Mouse (Mus musculus) heart, postnatal 0 days (tissue): ENCODE measurements at regions not wholly inside any gene's neighbourhood (a gene's known extent, or its start where the extent isn't known, plus 50 kb on each side); places are given as distances from the start of the nearest gene placed in this dataset.

Experiments used
- ATAC-seq: fragments of 200-750 bp; cut with Nextera tagmentation; 2 replicates; pipeline ENCODE4 v1.8.0; 2017; ENCODE audit warnings: low read depth, moderate number of reproducible peaks, moderate library complexity; ENCODE audit not compliant: insufficient read depth
- DNase-seq: peaks from one replicate; pipeline ENCODE4 v3.0.0-alpha.2; 2016; ENCODE audit warnings: low spot score
- H3K27ac ChIP-seq: fragments of 300-500 bp; sonication (generic); 2 replicates; pipeline ENCODE4 v1.5.1; 2014; ENCODE audit warnings: low read depth, mild to moderate bottlenecking
- H3K27me3 ChIP-seq: fragments of 300-500 bp; sonication (generic); 2 replicates; pipeline ENCODE4 v1.6.1; 2014; ENCODE audit warnings: low read length, mixed read lengths; ENCODE audit not compliant: control insufficient read depth, insufficient read depth
- H3K36me3 ChIP-seq: fragments of 300-500 bp; sonication (generic); replicated peaks from 2 replicates; pipeline ENCODE4 v1.6.1; 2014; ENCODE audit warnings: low read length, mixed read lengths; ENCODE audit not compliant: control insufficient read depth, insufficient read depth
- H3K4me1 ChIP-seq: fragments of 300-500 bp; sonication (generic); 2 replicates; pipeline ENCODE4 v1.6.1; 2014; ENCODE audit warnings: antibody characterized with exemption; ENCODE audit not compliant: control insufficient read depth, insufficient read depth
- H3K4me2 ChIP-seq: fragments of 300-500 bp; sonication (generic); 2 replicates; pipeline ENCODE4 v1.6.1; 2014; ENCODE audit warnings: low read depth, mild to moderate bottlenecking, low read length, moderate library complexity
- H3K4me3 ChIP-seq: fragments of 300-500 bp; sonication (generic); 2 replicates; pipeline ENCODE4 v1.5.1; 2014; ENCODE audit warnings: low read depth, low read length
- H3K9ac ChIP-seq: fragments of 300-500 bp; sonication (generic); replicated peaks from 2 replicates; pipeline ENCODE4 v1.6.1; 2014; ENCODE audit warnings: low read depth, low read length, mixed read lengths
- H3K9me3 ChIP-seq: fragments of 300-500 bp; sonication (generic); replicated peaks from 2 replicates; pipeline ENCODE4 v1.6.1; 2016; ENCODE audit warnings: low read length; ENCODE audit not compliant: control insufficient read depth
- CTCF ChIP-seq: IDR thresholded peaks from 2 replicates; pipeline ENCODE4 v1.5.1; 2016; ENCODE audit warnings: antibody characterized with exemption, control low read depth, low read depth
- EP300 ChIP-seq: IDR thresholded peaks from 2 replicates; pipeline ENCODE4 v1.6.1; 2016; ENCODE audit warnings: antibody characterized with exemption, low read depth
- WGBS: fragments of 180-500 bp; shearing (Covaris S2); extraction: QIAGEN DNeasy Blood & Tissue Kit; methylation state at CpG from one replicate; pipeline ENCODE4 v1.1.7; 2014; 5-methylcytosine and 5-hydroxymethylcytosine counted together

DNA sequence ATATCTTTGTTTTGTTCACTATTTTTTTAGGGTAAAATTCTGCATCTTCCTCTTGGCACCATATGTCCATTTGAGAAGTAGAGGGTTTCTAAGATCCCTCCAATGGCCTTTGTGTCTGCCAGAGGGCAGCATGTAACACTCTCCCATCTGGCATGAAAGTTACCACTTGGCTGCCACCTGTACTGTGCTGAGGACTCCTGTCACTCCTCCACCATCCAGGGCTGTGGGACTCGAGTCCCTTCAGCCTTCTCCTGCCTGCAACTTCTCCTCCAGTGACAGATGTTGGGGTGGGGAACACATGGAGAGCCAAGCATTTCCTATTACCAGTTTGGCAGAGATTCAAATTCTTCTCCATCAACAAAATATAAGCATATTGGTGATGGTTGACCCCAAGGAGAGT is 262.3 kb upstream of the Marcks start:
- Histone ChIP-seq H3K4me1 (peaks cover 5% of the 10 kb centered on the region), H3K27ac (no peak overlapping the region), H3K4me2 (no peak overlapping the region), H3K9ac (no peak overlapping the region), H3K4me3 (no peak overlapping the region), H3K27me3 (no peaks in the 10 kb centered on the region), H3K36me3 (no peaks in the 10 kb centered on the region), H3K9me3 (no peaks in the 10 kb centered on the region)
- no peak for DNase-seq
- no peak for TF ChIP-seq CTCF
- TF ChIP-seq EP300: no peak
- WGBS: 21% methylated on average over 1 of the region's 1 CpGs
- ATAC-seq: no peak

DNA sequence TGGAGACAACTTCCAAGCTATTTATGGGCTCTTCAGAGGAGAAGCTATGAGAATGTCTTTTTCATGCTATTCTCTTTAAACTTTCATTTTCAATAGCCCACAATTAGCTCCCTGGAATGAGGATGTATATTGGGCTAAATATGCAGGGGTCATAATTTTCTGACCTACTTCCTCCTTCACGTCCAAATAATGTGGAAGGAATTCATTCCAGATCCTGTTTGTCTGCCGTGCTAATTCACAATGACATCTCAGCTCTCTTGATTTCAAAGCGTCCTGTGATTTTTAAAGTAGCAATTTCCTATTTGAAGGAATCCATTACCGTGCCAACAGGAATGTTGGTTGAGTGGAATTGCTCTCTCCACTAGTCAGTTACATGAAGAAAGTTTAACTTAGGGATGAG is 261.7 kb upstream of the Marcks start:
- H3K9me3 ChIP-seq: no peaks in the 10 kb centered on the region
- ATAC-seq: no peak
- DNase-seq: peak; percentile 27
- H3K9ac ChIP-seq: no peak overlapping the region
- no peak overlapping the region for H3K27ac ChIP-seq
- H3K27me3 ChIP-seq: no peaks in the 10 kb centered on the region
- no peak for TF ChIP-seq CTCF
- no peak; the same call in 1 of the 2 replicates for TF ChIP-seq EP300
- no peaks in the 10 kb centered on the region for H3K36me3 ChIP-seq
- H3K4me1 ChIP-seq: peaks cover 5% of the 10 kb centered on the region
- WGBS: 21% methylated on average over 4 of the region's 4 CpGs
- no peak overlapping the region for H3K4me3 ChIP-seq
- H3K4me2 ChIP-seq: peak overlapping the region; percentile 23; the same call in 1 of the 2 replicates

DNA sequence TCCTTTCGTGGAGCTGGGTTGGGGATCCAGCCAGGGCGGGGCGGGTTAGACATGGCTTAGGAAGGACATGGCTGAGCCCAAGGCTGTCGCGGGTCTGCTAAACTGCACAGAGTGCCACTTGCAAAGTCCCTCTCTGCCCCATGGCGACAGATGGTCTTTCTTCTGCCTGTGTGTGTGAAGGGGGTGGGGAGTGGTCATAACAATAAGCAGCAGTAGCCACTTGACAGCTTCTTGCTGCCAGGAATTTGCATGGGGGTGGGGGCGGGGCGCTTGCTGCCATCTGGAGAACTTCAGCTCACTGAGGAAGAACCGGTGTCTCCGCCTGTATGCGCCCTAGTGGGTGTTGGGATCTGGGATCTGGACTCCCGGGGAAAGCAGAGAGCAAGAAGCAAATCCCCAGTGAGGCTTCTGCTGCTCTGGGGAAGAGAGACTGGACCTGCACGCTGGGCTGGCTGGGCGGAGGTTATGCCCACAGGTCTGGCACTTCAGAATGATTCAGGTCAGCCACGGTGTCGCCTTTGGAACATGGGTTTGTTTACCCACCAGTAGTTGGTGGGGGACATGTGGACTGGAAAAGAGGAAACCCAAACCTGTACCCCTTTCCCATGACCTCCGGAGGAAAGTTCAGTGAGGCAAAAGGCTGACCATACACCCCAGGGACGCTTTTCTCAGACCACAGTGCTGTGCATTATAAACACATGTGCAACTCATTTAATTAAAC is 258.7 kb upstream of the Marcks start:
- ATAC-seq (peak; percentile 96), DNase-seq (peak; percentile 87)
- Histone ChIP-seq H3K9ac (peak overlapping the region; percentile 63), H3K4me1 (peaks cover 5% of the 10 kb centered on the region), H3K27me3 (no peaks in the 10 kb centered on the region), H3K27ac (peak overlapping the region; percentile 80), H3K9me3 (no peaks in the 10 kb centered on the region), H3K4me3 (peak overlapping the region; percentile 47), H3K36me3 (no peaks in the 10 kb centered on the region), H3K4me2 (peak overlapping the region; percentile 72)
- 4% methylated on average over 18 of the region's 18 CpGs for WGBS
- peak; percentile 93 for TF ChIP-seq EP300
- TF ChIP-seq CTCF: no peak

DNA sequence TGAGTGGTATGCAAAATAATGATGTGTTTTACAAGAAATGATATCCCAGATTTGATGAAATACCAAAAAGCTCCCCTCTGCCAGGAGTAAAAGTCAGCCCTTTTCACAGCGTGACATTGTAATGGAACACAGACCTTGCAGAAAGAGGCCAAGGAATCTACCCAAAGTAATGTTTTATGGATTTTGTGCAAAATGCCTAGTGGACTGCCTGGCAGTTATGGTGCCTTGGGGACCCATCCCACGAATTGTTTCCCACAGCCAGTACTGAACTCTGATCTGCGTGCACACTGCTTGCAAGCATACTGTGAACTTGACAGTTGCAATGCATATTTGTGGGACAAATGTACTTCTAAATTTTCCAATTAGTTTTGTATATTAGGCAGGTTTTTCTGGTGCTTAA is 251.3 kb upstream of the Marcks start:
- DNase-seq: no peak
- no peak overlapping the region for H3K4me2 ChIP-seq
- TF ChIP-seq EP300: no peak
- TF ChIP-seq CTCF: no peak
- 86% methylated on average over 3 of the region's 3 CpGs for WGBS
- no peaks in the 10 kb centered on the region for H3K36me3 ChIP-seq
- no peak for ATAC-seq
- H3K9me3 ChIP-seq: no peaks in the 10 kb centered on the region
- H3K4me1 ChIP-seq: no peaks in the 10 kb centered on the region
- no peaks in the 10 kb centered on the region for H3K27me3 ChIP-seq
- no peak overlapping the region for H3K27ac ChIP-seq
- H3K4me3 ChIP-seq: no peak overlapping the region
- H3K9ac ChIP-seq: no peak overlapping the region

DNA sequence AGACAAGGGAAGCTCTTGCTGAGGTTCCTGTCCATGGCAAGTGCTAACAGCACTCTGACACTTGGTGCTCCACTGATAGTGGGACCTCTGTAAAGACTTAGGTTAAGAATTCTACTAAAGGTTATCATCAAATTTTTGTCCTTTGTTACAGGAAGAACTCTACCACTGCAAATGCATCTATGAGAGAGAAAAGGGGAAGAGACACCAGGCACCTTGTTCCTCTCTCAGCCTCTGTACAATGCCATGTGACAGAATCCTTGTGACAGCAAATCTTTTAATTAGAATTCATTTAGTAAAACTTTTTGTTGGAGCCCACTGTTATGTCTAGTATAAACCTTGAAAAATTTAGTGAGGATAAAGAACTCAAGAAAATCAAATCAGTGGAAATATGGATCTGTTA is 247.5 kb upstream of the Marcks start:
- ATAC-seq (no peak), DNase-seq (no peak)
- no peak overlapping the region for H3K9ac ChIP-seq
- H3K4me1 ChIP-seq: no peaks in the 10 kb centered on the region
- no peaks in the 10 kb centered on the region for H3K9me3 ChIP-seq
- H3K27ac ChIP-seq: no peak overlapping the region
- no peaks in the 10 kb centered on the region for H3K27me3 ChIP-seq
- no peak for TF ChIP-seq EP300
- TF ChIP-seq CTCF: no peak
- no peak overlapping the region for H3K4me2 ChIP-seq
- H3K36me3 ChIP-seq: no peaks in the 10 kb centered on the region
- H3K4me3 ChIP-seq: no peak overlapping the region

DNA sequence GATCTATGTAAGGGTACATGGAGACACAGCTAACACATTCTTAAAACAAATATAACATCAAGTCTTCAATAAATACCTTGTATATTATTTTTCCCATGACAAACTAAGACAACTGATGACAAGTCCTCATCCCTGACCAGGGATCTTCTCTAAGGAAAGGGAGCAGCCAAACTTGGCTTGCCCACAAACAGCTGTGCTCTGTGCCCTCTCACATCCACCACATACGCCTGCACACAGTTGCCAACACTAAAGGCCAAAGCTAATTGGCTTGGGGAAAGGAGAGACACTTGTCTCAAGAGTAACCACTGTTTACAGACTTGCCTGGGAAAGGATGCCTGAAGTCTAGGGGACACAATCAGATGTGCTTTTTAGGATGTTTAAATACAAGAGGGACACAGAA is 241.3 kb upstream of the Marcks start:
- H3K4me1 ChIP-seq: peaks cover 8% of the 10 kb centered on the region; the same call in 1 of the 2 replicates
- H3K9ac ChIP-seq: no peak overlapping the region
- H3K4me3 ChIP-seq: no peak overlapping the region
- 58% methylated on average over 1 of the region's 1 CpGs for WGBS
- H3K4me2 ChIP-seq: no peak overlapping the region
- no peak for ATAC-seq
- H3K9me3 ChIP-seq: no peaks in the 10 kb centered on the region
- no peaks in the 10 kb centered on the region for H3K36me3 ChIP-seq
- no peaks in the 10 kb centered on the region for H3K27me3 ChIP-seq
- no peak for DNase-seq
- H3K27ac ChIP-seq: no peak overlapping the region
- TF ChIP-seq EP300 (no peak), CTCF (no peak)
